Mouse (Mus musculus) spleen, adult 2 months (tissue): Measurements from ENCODE around the gene Isy1.

Experiments used
- CTCF ChIP-seq: fragments of 200-500 bp; IDR thresholded peaks from 2 replicates; pipeline ENCODE4 v1.5.1; 2011; ENCODE audit warnings: mild to moderate bottlenecking, inconsistent platforms; ENCODE audit not compliant: insufficient read depth, insufficient read length, insufficient replicate concordance; ENCODE audit errors: extremely low read depth
- POLR2A ChIP-seq: fragments of 200-500 bp; IDR thresholded peaks from 2 replicates; pipeline ENCODE4 v1.6.1; 2011; ENCODE audit warnings: low read depth, low read length, inconsistent platforms

DNA sequence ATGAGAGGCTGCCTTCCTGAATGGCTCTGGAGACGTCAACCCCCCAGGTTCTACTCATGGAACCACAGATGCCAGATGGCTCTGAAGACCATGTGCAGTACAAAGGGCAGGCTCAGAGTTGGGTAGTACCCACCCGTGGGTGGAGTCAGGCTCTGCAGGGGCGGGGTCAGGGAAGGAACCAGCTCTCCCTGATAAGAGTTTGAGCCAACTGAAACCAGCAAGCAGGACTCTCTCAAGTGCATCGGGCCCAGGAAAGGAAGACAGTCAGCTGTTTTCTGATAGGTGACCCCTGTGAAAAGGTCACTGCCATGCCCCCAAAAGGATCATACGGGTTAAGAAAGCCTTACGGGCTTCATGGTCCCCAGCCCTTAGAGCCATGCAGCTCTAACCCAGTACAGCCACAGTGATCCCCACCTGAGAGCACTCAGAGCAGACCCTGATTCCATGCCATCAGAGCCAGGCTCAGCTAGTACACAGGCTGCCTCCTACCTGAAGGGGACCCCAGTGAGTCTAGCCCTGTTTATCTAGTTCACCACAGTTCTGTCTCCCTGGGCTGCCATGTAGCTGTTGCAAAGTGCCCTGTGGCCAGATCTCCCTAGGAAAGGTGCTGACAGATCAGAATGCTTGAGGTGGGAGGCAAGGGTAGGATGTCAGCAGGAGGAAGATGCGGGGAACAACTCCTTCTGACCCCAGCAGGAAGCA, 47.7 kb downstream of the Isy1 start:
- TF ChIP-seq CTCF (no peak), POLR2A (no peak)
